Mouse (Mus musculus) adrenal gland (tissue): ENCODE measurements at regions not wholly inside any gene's neighbourhood (a gene's known extent, or its start where the extent isn't known, plus 50 kb on each side); places are given as distances from the start of the nearest gene placed in this dataset.

Experiments
- intact Hi-C: fragments of 180-260 bp; cut with DNase I; formaldehyde crosslinking; loops from one replicate; pipeline ENCODE4 v1.15.1; 2025

DNA sequence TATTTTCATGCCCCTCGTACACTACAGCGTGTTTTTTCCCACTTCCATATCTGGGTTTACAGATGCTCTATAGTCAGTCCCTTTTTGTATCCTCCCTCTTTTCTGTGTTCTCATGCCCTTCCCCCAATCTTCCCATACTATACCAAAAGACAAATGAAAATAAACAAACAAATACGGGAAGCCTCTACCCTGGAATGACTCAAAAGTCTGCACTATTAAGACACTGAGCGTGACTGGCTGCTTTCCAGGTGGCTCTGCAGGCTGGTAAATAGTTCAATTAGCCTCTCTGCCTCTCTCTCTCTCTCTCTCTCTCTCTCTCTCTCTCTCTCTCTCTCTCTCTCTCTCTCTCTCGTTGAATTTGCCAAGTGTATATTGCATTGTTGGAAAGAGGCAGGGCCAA lies 464.5 kb upstream of the Pou3f3 start:
- intact Hi-C loops: loop anchor here (10.0 kb wide), 1 partner anchor 966 kb away; no protein-coding TSS in a partner anchor

DNA sequence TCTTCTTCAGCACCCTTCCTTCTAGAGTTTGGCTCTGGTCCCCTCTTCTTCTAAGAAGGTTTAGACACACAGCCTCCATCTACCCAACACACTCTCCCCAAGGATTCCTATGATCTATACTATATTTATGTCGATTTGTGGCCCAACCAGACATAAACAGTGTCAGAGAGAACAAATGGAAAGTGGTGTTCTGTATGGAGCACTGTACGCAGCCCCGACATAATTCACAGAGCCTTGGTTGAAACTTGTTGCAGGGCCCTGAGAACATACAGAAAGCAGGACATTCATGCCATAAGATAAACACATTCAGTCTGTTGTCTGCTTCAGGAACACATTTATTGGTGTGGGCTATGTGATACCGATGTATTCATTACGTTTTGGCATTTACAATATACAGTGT lies 463.7 kb upstream of the Pou3f3 start:
- intact Hi-C loops: loop anchor here (10.0 kb wide), 1 partner anchor 967 kb away; no protein-coding TSS in a partner anchor

DNA sequence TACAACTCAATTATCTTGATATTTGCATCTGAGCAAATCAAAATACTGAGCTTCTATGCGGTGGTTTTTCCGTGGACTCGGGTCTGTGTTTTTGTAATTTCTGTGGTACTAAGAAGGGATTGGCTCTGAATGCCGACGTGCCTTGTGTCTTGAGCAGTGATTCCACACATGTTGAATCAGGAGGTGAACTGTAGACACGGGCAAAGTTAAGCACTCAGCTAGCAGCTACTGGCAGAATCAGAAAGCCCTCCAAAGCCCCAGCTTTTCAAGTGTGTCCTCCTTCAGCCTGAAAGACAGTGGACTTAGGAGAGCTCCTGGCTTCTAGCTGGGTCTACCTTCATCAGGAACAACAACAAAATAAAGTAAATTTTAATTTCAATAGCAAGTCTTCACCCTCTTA lies 462.9 kb upstream of the Pou3f3 start:
- intact Hi-C loops: loop anchor here (10.0 kb wide), 1 partner anchor 968 kb away; no protein-coding TSS in a partner anchor

DNA sequence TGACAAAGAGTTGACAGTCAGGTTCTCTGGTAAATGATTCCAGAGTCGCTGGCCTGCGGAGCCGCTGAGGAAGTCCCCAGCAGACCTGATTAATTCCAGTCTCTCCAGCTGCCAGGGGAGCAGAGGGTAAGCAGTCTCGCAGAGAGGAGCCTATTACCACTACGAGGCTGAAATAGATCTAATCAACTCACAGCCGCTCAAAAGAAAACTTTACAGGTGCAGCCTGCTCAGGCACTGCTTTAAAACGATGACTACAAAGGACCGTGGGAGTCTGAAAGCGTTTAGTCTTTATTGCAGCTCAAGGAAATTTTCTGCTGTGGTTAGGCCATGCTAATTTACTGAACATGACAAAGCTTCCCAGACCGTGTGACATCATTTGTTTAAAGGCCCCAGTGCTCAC lies 462.3 kb upstream of the Pou3f3 start:
- intact Hi-C loops: loop anchor here (10.0 kb wide), 1 partner anchor 968 kb away; no protein-coding TSS in a partner anchor

DNA sequence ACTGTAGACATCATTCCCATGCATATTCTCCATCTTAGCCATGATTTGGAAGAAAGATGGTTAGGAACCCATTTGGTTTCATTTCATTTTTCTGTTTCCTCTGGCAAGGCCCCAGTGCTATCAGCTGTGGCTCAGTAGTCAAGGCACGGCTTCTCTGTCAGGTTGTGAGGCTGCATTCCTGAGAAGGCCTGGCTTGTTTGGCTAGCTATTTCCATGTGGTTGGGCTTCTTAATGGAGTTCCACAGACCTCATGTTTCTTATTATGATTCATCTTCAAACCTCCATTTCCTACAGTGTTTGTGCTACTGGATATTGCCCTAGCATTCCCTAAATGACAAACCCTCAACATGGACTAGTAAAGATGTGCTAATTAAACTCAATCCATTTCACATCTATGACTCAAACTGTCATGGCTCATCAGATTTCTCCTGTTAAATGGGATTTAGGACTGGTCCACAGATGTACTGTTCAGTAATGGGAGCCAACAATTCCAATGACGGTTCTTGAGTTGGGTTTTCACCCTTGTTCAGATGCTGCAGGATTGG lies 459.0 kb upstream of the Pou3f3 start:
- intact Hi-C loops: loop anchor here (5.0 to 10.0 kb wide), 2 partner anchors 424 to 972 kb away; no protein-coding TSS in a partner anchor

DNA sequence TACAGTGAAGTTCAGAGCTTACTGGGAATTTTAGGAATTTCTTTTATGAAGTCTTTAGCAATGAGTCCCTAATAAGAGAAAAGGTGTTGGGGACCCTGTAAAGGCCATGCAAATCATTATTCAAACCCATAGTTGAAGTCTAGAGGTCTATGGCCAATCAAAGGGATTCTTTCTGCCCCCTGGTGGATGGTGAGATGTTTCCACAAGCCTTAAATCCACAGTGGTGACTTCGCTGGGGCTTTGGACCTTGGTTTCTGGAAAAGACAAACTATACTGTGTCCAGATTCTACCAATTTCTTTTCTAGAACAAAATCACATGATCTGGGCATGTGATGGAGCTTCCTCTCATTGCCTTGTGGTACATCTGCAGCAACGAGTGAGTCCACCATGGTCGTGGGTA lies 457.2 kb upstream of the Pou3f3 start:
- intact Hi-C loops: loop anchor here (2.0 to 10.0 kb wide), 3 partner anchors 340 to 974 kb away; no protein-coding TSS in a partner anchor

DNA sequence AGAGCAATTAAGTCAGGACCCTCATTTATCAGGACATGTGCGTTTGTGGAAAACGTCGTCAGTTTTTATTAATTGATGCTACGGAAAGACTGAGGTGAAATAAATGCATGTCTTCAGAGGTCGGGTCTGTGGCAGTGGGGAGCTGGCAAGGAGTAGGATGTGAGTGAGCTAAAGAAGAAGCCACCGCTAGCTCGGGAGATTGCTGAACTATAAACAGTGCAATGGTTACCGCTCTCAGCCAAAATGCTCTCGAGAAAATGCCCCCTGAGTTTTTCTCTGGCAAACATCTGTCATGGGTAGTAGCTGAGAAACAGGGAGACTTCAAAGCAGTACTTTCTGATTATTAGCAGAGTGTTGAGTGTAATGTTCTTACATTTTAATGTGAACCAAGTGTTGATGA lies 454.4 kb upstream of the Pou3f3 start:
- intact Hi-C loops: loop anchor here (5.0 kb wide), 1 partner anchor 451 kb away; no protein-coding TSS in a partner anchor

DNA sequence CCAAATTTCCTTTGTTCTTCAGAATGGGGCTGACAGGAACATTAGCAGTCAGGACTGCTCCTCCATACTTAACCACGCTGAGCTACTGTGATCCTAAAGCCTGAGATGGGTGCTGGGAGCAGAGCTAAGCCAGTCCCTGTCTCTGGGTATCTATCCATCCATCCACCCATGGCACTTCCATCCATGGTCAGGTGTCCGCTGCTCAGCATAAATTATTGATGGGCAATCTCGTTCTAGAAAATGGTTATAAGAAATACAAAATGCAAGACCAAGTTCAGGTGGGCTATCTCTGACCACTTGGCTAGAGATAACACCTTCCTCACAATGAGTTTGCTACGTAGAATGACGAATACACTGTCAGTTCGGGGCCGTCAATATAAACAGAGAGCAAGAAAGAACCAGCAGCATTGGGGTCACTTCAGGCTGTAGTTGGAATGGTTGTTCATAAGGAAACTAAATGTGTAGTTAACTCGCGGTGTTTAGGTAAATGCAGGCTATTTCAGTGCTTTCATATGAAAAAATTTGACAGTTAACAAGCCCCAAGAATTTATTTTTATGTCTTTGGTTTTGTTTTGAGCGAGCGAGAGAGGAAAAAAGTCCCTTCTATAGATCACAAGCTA lies 453.9 kb upstream of the Pou3f3 start:
- intact Hi-C loops: loop anchor here (5.0 kb wide), 1 partner anchor 451 kb away; no protein-coding TSS in a partner anchor

DNA sequence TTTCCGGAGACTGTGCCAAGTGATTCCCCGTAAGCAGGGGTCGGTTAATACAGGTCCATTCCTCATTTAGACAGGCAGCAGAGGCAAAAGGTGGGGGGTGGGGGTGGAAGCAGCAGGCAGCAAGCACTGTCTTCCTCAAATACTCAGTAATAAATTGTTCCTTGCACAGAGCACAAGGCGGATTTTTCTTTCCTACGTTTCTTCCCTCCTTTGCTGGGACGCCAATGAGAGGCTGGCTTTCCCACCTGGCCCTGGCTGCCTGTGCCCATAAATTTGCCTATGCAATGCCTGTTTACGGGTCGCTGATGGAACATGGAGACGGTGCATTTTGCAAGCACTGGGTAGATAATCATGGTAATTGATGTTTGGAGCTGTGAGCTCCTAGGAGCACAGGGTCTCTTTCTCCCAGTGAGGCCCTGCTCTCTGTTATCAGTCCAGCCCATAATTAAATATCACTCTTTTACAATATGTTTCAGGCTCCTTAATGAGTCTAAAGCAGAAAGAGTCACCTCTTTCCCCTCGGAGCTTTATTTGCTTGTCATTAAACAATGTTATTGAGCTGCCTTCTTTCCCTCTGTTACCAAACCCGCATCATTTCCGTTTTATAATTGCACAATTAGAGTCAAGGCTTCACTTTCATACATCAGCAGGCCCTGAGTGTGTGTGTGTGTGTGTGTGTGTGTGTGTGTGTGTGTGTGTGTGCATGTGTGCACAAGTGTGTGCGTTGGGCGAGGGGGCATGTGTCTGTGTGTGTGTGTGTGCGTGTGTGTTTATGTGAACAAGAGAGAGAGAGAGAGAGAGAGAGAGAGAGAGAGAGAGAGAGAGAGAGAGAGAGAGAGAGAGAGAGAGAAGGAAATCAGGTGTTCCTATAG lies 452.7 kb upstream of the Pou3f3 start:
- intact Hi-C loops: loop anchor here (5.0 kb wide), 1 partner anchor 449 kb away; no protein-coding TSS in a partner anchor

DNA sequence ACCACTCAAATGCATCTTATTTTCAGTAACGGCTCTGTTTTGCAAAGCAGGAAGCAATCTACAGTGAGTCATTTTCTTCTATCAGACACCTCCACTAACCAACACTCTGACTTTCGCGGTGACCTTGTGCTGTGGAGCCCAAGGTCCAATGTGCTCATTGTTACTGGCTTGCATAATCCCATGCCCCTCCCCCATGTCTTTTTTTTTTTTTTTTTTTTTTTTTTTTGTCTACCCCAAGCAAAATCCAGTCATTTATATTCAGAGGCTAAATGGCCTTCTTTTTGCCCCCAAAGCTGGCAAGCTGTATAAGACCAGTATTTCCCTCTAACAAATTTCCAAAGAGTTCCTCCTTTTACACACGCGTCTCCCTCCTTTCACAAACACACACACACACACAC lies 452.1 kb upstream of the Pou3f3 start:
- intact Hi-C loops: loop anchor here (5.0 kb wide), 1 partner anchor 449 kb away; no protein-coding TSS in a partner anchor

DNA sequence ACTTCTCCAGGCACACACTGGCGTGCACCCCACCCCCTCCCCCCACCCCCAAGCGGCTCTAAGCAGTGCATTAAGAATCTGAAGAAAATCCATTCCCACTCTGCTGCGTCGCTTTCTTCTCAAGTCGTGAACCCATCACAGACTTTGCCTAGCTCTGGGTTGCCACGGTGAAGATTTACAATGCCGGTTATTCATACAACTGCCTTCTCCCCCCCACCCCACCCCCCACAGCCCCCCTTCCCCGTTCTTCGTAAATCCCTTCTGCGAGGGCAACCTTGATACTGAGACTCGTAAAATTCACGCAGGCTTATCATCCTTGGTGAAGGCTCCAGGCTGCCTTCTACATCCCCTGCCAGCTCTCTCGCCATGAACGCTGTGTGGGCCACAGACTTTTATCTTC lies 451.7 kb upstream of the Pou3f3 start:
- intact Hi-C loops: loop anchor here (5.0 kb wide), 1 partner anchor 448 kb away; no protein-coding TSS in a partner anchor

DNA sequence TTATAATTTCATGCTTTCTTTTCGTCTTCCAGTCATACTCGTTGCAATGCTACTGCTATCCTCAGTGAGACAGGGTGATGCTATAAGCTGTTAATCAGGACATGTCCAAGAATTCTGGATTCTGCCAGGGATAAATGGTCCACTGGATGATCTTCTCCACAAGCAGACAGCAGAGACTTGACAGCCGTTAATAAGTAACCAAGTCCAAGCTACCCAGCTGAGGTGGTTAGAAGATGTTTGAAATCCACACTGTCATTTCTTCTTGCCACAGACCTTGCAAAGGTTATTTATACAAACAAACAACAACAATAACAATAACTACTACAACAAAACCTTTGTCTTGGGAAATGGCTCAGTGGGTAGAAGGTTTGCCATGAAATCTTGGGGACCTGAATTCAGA lies 443.2 kb upstream of the Pou3f3 start:
- intact Hi-C loops: no loop called here

DNA sequence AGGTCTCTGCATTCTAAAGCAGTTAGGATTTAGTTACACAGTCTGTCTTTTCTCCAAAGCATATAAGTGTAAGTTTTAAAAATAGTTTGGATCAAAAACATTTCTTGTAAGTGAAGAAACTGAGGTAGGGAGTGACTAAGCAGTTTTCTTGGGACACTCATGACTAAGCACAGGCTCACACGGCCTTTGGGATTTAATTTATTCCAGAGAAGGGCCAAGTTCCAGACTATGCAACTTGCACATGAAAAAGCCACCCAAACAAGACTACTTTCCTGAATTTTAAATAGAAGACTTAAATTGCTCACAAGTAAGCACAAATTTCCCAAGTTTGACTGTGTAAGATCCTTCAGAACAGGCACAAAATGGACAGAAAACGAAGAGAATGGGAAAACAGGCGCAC lies 441.8 kb upstream of the Pou3f3 start:
- intact Hi-C loops: no loop called here

DNA sequence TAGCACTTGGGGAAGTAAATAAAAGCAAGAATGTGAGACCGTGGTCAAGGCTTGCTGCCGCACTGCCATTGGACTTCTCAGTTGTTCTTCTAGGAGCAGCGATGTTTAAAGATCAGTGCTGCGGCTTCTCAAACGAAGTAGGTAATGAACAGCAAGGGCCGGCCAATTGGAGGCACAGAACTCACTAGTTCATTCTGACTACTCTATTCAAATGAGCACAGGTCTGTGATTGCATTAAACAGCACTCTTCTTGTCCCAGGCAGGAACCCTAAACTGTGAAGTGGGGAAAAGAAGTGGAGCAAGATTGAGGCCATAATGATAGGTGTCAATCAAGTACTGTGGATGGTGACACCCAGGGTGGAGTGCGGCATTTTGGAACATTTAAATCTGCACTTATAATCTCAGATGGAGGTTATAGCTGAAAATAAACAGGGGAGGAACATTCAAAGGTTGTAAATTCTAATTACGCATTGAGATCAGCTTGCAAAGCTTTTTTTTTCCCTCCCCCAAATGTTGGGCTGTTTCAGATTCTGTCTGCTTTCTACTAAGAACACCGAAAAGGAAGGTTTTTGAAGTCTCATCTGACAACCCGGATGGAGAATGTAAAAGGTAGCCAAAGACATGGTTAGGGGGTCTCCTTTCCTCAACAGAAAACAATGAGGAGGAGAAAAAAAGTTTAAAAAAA lies 438.5 kb upstream of the Pou3f3 start:
- intact Hi-C loops: no loop called here

DNA sequence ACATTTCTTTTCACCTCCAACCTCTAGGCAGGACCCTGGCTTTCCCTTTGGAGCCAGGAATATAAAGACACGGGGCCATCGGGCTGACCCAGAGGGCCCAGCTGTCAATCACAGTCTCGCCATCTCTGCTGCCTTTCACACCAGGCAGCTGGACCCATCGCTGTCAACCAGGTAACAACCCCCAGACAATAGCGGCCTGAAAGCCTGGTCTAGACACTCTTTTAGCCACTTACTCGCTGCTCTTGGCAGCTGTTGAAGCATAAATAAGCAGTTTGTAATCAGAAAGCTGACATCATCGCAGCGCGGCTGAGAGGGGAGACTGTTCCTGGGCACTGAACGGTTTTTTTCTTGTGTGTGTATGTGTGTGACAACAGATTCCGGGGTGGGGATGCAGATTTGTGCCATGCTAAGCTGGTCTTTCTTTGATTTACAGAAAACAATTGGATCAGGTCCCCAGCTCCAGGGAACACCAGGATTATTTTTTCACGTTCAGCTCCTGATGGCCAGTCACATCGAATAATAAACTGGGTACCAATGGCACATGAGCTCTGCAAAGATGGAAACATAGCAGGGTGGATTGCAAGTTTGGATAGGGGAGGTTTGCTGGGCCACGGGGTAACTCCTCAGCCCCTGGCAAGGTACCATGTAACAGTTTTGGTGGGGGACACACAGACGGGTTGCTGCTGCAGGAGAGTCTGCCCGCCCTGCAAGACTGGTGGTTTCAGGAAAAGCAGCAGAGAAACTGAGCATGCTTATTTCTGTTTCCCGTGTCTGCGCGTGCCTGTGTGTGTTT lies 437.6 kb upstream of the Pou3f3 start:
- intact Hi-C loops: no loop called here

DNA sequence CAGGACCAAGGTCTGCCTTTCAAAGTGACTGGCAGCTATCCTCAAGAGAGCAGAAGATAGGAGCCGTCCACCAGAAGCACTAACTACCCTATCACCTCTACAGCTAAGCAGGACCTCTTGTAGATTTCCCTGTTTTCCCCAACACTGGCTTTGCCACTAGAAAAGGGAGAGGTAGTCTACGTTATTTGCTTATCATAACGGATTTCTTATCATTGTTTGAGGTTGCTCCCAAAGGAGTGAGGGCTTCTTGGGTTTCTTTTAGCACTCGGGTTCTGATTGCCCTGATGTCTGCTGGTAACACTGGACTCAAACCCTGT lies 437.0 kb upstream of the Pou3f3 start:
- intact Hi-C loops: no loop called here

DNA sequence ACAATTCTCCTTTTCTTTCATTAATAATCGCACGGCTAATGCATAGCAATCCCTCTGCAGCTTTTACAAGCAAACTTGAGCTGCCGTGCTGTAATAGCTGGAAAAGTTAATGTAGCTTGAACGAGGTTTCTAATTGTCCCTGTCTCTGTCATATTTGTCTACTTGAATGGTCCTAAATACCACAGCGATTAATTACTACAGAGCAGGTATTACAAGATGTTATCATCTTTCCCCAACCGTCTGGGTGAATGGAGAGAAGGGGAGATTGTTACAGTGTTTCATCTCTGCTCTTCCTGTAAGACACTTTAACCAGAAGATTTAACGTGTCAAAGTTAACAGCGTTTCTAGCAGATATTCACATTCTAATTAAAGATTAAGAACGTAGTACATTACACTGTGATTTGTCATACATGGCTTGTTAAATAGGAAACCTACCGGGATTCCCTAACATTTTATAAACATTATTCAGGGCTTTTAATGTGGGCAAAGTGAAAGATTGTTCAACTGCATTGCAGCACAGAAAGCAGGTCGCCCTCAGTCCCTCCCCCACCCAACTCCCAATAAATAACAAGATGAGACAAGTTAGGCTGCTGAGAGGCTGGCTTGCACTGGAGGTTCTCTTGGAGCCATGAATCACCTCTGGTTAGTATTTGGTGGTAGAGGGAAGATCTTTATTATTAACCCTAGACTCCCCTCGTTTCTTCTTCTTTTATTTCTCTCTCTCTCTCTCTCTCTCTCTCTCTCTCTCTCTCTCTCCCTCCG lies 436.2 kb upstream of the Pou3f3 start:
- intact Hi-C loops: no loop called here

DNA sequence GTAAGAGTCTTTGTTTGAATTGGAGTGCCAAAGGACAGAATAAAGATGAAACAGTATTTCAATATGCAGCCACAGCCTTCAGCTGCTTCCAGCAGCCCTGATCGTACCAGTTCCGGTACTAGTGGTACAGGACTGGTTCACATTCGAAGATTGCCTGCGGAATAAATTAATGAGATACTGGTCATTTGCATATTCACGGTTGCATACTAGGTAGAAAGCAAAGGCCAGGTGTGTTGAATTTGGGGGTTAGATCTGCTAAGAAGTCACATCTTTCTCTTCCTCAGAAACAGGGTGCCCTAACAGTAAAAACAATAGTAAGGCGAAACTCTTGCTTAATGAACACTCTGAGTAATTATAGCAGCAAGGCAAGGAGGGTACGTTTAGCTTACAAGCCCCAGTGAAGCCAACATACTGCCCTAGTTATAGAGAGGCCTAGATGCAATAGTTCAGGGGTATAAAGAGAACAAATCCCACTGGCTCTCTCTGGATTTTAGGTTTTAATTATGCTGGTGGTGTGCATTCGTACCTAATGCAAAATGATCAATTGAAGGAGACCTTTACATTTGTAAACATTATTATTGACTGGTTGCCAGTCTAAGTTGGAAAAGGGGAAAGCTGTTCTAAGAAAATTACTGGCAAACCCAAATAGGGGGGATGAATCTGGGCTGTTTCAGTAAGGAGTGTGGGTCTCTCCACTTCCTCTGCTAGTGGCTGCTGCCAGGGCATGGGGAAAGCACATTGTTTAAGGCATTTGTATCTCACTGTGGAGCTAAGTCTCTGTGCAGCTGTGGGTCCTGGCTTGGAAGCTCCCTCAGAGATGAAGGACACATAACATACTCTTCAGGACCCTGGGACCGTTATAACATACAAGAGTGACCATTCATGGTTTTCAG lies 435.3 kb upstream of the Pou3f3 start:
- intact Hi-C loops: no loop called here

DNA sequence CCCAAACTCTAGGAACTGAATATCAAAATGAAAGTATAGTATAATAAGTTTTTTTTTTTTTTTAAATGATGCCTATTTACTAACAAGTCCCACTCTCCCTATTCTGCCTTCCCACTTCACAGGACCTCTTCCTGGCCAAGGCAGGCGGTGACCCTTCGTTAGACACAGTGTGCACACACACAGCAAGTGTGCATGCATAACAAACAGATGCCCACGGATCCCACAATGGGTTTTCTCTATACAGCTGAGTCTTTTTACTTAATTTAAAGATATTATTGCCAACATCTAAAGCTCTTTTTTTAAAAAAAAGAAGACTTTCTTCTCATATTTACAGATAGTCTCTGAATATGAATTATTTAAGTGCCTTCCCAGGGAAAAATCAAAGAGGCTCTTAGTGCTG lies 434.5 kb upstream of the Pou3f3 start:
- intact Hi-C loops: no loop called here
